Mouse (Mus musculus): ENCODE results near the gene Galnt6.

The Galnt6 gene

DNA sequence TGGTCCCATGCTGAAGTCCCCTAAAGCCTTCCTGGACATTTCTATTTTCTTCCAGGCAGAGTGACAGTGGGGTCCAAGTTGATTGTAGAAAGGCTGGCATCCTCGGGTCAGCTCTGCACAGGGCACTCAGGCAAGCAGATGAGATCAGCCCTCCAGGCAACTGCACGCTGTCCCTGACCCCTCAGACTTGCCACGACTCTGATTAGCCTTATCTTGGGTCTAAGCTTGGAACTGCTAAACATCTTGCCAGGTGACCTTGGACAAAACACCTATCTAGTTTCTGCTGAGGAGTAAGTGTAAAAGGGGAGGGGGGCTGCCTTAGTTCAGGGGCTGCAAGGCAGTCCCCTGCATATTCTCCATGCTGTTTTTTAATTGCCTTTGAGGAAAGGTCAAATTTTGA is 37.2 kb downstream of the Galnt6 start:
- peaks cover 8% of the 10 kb centered on the region for H3K4me1 ChIP-seq (replicated peaks; ENCODE audit: low read depth, low read length)
- TF ChIP-seq POU5F1 (IDR thresholded peaks at IDR 0.05; ENCODE audit: borderline replicate concordance, low read length) = no peak
- no peak for TF ChIP-seq CTCF (conservative IDR thresholded peaks at IDR 0.05; ENCODE audit: low read length)
- no peak for TF ChIP-seq NANOG (IDR thresholded peaks at IDR 0.05; ENCODE audit: borderline replicate concordance, low read length)
- peaks cover 22% of the 10 kb centered on the region for H3K27me3 ChIP-seq (ENCODE audit: insufficient read depth, low read length)

DNA sequence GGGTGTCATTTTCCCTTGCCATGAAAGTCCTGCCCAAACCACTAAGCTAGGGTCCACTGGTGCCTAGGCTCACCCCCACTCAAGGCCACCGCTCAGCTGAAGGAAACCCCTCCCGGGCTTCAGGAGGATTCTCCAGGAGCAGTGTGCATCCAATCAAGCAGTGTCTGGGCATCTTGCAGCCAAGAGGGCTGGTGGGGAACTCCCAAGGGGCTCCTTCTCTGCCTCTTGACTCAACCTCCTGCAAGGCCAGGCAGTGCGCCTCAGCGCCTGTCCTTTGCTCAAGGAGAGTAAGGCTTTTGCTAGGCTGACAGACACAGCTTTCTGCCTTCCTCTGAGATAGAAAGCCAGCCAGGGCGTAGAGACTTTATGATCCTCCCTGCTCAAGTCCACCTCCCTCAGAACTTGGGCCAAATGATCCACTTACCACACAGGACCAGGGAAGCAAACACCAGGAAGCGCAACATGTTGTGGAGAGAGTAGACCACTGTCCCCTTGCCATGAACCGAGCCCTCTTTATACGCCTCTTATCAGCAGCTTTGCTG is 41.7 kb downstream of the Galnt6 start, which contains the start of gene Cela1:
Cela1 (minus strand) TSS at position 492 of the 542 bp plus-strand sequence.
- Histone ChIP-seq H3K27me3 (ENCODE audit: insufficient read depth, low read length) (peaks cover 38% of the 10 kb centered on the region), H3K36me3 (ENCODE audit: insufficient read depth, low read length) (no peaks in the 10 kb centered on the region), H3K9me3 (ENCODE audit: low read length) (peaks cover 4% of the 10 kb centered on the region; the same call in 1 of the 2 replicates), H3K4me3 (replicated peaks; ENCODE audit: low read length) (no peak within 1 kb of the TSS), H3K4me1 (replicated peaks; ENCODE audit: low read depth, low read length) (peaks cover 27% of the 10 kb centered on the region)
- TF ChIP-seq NANOG (IDR thresholded peaks at IDR 0.05; ENCODE audit: borderline replicate concordance, low read length) (no peak), POU5F1 (IDR thresholded peaks at IDR 0.05; ENCODE audit: borderline replicate concordance, low read length) (no peak), CTCF (conservative IDR thresholded peaks at IDR 0.05; ENCODE audit: low read length) (no peak)

More for the DNA sequence above, 37.2 kb downstream of the Galnt6 start:
- H3K4me3 ChIP-seq (replicated peaks; ENCODE audit: low read length) = no peak overlapping the region
- peaks cover 4% of the 10 kb centered on the region; the same call in 1 of the 2 replicates for H3K9me3 ChIP-seq (ENCODE audit: low read length)
- peaks cover 26% of the 10 kb centered on the region for H3K36me3 ChIP-seq (ENCODE audit: insufficient read depth, low read length)

DNA sequence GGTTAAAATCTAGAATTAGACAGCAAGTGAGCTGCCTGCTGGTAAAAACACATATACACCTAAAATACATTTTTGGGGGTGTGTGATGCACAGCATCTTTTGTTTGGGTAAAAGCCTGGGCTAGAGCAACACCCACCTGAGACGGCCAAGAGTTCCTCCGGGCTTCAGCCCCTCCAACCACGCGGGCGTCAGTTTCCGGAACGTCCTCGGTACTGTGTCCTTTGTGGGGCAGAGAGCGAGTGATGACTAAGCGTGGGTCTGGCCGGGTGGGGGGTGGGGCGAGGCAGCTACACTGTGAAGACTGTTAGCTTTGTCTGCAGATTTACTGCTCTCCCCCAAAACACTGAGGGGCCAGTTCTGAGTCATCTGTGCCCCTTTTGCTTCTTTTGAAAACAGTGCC is 42.2 kb downstream of the Galnt6 start:
- Histone ChIP-seq H3K4me3 (replicated peaks; ENCODE audit: low read length) (no peak overlapping the region), H3K9me3 (ENCODE audit: low read length) (peaks cover 4% of the 10 kb centered on the region; the same call in 1 of the 2 replicates), H3K36me3 (ENCODE audit: insufficient read depth, low read length) (no peaks in the 10 kb centered on the region), H3K27me3 (ENCODE audit: insufficient read depth, low read length) (peaks cover 38% of the 10 kb centered on the region), H3K4me1 (replicated peaks; ENCODE audit: low read depth, low read length) (peaks cover 30% of the 10 kb centered on the region)
- no peak for TF ChIP-seq POU5F1 (IDR thresholded peaks at IDR 0.05; ENCODE audit: borderline replicate concordance, low read length)
- no peak for TF ChIP-seq CTCF (conservative IDR thresholded peaks at IDR 0.05; ENCODE audit: low read length)
- TF ChIP-seq NANOG (IDR thresholded peaks at IDR 0.05; ENCODE audit: borderline replicate concordance, low read length) = no peak

DNA sequence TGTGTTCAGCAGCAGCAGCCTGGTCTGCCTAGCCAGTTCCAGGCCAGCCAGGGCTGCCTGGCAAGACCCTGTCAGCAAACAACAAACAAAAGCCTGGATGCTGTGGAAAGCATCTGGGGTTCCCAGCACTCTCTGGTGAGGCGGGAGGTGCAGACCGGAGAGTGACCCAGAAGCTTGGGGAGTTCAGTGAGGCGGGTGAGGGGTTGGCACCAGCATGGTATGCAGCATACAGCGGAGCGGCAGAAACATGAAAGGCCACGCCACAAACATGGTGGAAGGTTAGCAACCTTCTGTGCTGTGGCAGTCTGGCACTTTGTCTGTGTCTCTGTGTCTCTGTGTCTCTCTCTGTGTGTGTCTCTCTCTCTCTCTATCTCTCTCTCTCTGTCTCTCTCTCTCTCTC is 42.7 kb downstream of the Galnt6 start:
- Histone ChIP-seq H3K4me3 (replicated peaks; ENCODE audit: low read length) (no peak overlapping the region), H3K9me3 (ENCODE audit: low read length) (peaks cover 4% of the 10 kb centered on the region; the same call in 1 of the 2 replicates), H3K27me3 (ENCODE audit: insufficient read depth, low read length) (peaks cover 38% of the 10 kb centered on the region), H3K36me3 (ENCODE audit: insufficient read depth, low read length) (no peaks in the 10 kb centered on the region), H3K4me1 (replicated peaks; ENCODE audit: low read depth, low read length) (peaks cover 30% of the 10 kb centered on the region)
- TF ChIP-seq POU5F1 (IDR thresholded peaks at IDR 0.05; ENCODE audit: borderline replicate concordance, low read length) (no peak), CTCF (conservative IDR thresholded peaks at IDR 0.05; ENCODE audit: low read length) (no peak), NANOG (IDR thresholded peaks at IDR 0.05; ENCODE audit: borderline replicate concordance, low read length) (no peak)

DNA sequence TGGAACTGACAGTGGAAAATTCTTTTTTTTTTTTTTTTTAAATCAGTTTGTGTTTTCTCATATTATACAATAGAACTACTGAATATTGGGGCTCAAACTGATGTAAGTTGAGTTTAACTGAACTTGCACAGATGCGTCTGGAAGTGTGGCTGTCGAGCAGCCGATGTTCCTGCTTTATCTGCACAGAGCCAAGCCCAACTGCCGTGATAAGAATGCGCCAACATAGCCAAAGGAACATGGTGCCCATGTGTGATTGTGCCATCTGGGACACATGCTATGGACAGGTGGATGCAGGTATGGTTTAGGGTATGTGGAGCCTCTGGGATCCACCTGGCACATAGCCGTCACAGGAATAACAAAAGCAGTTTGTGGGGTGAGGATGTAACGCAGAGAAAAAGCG is 43.3 kb downstream of the Galnt6 start:
- H3K27me3 ChIP-seq (ENCODE audit: insufficient read depth, low read length) = peaks cover 38% of the 10 kb centered on the region
- TF ChIP-seq NANOG (IDR thresholded peaks at IDR 0.05; ENCODE audit: borderline replicate concordance, low read length) = no peak
- no peak for TF ChIP-seq POU5F1 (IDR thresholded peaks at IDR 0.05; ENCODE audit: borderline replicate concordance, low read length)
- no peak for TF ChIP-seq CTCF (conservative IDR thresholded peaks at IDR 0.05; ENCODE audit: low read length)
- H3K4me3 ChIP-seq (replicated peaks; ENCODE audit: low read length) = no peak overlapping the region
- peaks cover 4% of the 10 kb centered on the region; the same call in 1 of the 2 replicates for H3K9me3 ChIP-seq (ENCODE audit: low read length)
- H3K4me1 ChIP-seq (replicated peaks; ENCODE audit: low read depth, low read length) = peaks cover 35% of the 10 kb centered on the region
- H3K36me3 ChIP-seq (ENCODE audit: insufficient read depth, low read length) = no peaks in the 10 kb centered on the region

DNA sequence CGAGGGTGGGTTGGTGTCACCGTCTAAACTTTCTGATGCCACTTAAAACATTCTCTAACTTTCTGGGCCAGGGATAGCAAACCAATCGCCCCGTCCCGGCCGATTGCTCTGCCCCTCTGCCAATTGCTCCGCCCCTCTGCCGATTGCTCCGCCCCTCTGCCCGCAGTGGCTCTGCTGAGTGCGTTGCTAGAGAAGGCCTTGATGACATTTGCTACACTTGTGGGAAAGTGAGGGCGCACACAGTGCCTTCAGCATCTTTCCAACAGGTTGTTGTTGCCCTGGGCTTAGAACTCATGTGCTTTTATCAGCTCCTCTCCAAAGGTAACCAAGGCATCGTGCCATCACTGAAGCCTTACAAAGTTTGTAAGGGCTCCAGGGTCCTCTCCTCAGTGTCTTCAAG is 43.9 kb downstream of the Galnt6 start:
- peaks cover 2% of the 10 kb centered on the region; the same call in 1 of the 2 replicates for H3K9me3 ChIP-seq (ENCODE audit: low read length)
- H3K4me3 ChIP-seq (replicated peaks; ENCODE audit: low read length) = peak overlapping the region; percentile 65
- peaks cover 38% of the 10 kb centered on the region for H3K27me3 ChIP-seq (ENCODE audit: insufficient read depth, low read length)
- H3K4me1 ChIP-seq (replicated peaks; ENCODE audit: low read depth, low read length) = peaks cover 41% of the 10 kb centered on the region
- no peaks in the 10 kb centered on the region for H3K36me3 ChIP-seq (ENCODE audit: insufficient read depth, low read length)
- TF ChIP-seq POU5F1 (IDR thresholded peaks at IDR 0.05; ENCODE audit: borderline replicate concordance, low read length) (no peak), NANOG (IDR thresholded peaks at IDR 0.05; ENCODE audit: borderline replicate concordance, low read length) (no peak), CTCF (conservative IDR thresholded peaks at IDR 0.05; ENCODE audit: low read length) (no peak)

DNA sequence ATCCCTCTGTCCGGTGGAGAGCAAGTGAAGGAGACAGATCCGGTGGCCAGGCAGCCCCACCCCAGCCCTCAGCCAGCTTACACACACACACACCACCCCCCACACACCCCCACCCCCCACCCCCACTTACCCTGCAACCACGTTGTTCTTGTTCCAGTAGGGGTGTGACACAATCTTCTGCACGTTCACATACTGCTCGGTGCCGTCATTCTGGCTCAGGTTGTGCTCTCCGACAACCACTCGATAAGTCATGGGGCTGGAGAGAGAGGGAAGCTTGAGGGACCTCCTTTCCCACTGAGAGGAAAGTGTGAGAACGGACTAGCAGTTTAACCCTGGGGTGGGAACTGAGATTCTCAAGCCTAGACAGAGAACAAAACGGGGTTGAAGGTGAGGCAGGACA is 44.7 kb downstream of the Galnt6 start:
- Histone ChIP-seq H3K9me3 (ENCODE audit: low read length) (no peaks in the 10 kb centered on the region), H3K4me3 (replicated peaks; ENCODE audit: low read length) (peak overlapping the region; percentile 65), H3K4me1 (replicated peaks; ENCODE audit: low read depth, low read length) (peaks cover 47% of the 10 kb centered on the region), H3K36me3 (ENCODE audit: insufficient read depth, low read length) (no peaks in the 10 kb centered on the region), H3K27me3 (ENCODE audit: insufficient read depth, low read length) (peaks cover 36% of the 10 kb centered on the region)
- TF ChIP-seq POU5F1 (IDR thresholded peaks at IDR 0.05; ENCODE audit: borderline replicate concordance, low read length) (no peak), CTCF (conservative IDR thresholded peaks at IDR 0.05; ENCODE audit: low read length) (no peak), NANOG (IDR thresholded peaks at IDR 0.05; ENCODE audit: borderline replicate concordance, low read length) (no peak)

DNA sequence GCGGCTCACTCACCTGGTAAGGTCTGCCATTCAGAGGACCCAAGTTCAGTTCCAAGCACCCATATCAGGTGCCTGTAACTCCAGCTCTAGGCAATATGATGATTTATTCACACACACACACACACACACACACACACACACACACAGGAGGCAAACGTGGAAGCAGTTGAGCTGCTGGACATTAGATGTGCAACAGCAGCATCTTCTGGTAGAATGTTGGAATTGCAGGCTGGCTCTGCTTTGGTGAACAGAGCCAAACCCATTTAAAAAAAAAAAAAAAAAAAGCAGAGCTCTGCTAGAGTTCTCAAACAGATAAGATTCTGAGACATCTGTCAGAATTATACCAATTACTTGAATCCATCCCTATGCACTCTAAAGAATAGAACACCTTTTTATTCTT is 46.1 kb downstream of the Galnt6 start:
- Histone ChIP-seq H3K27me3 (ENCODE audit: insufficient read depth, low read length) (peaks cover 31% of the 10 kb centered on the region), H3K4me3 (replicated peaks; ENCODE audit: low read length) (no peak overlapping the region), H3K36me3 (ENCODE audit: insufficient read depth, low read length) (no peaks in the 10 kb centered on the region), H3K9me3 (ENCODE audit: low read length) (no peaks in the 10 kb centered on the region), H3K4me1 (replicated peaks; ENCODE audit: low read depth, low read length) (peaks cover 59% of the 10 kb centered on the region)
- TF ChIP-seq CTCF (conservative IDR thresholded peaks at IDR 0.05; ENCODE audit: low read length) = peak; percentile 99
- no peak for TF ChIP-seq POU5F1 (IDR thresholded peaks at IDR 0.05; ENCODE audit: borderline replicate concordance, low read length)

DNA sequence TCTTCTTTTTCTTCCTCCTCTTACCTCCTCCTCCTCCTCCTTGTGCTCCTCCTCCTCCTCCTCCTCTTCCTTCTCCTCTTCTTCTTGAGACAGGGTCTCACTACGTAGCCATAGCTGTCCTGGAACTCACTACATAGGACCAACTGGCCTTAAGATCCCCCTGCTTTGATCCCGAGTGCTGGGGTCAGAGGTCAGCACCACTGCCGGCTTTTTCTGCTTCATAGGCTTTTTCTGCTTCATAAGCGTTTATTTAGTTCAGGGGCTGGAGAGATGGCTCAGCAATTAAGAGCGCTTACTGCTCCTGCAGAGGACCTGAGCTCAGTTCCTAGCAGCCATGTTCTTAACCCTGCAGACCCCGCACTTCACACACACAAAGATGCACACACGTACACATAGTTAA is 47.4 kb downstream of the Galnt6 start:
- H3K36me3 ChIP-seq (ENCODE audit: insufficient read depth, low read length) = no peaks in the 10 kb centered on the region
- H3K9me3 ChIP-seq (ENCODE audit: low read length) = no peaks in the 10 kb centered on the region
- peaks cover 26% of the 10 kb centered on the region for H3K27me3 ChIP-seq (ENCODE audit: insufficient read depth, low read length)
- H3K4me3 ChIP-seq (replicated peaks; ENCODE audit: low read length) = no peak overlapping the region
- peaks cover 49% of the 10 kb centered on the region for H3K4me1 ChIP-seq (replicated peaks; ENCODE audit: low read depth, low read length)
- TF ChIP-seq NANOG (IDR thresholded peaks at IDR 0.05; ENCODE audit: borderline replicate concordance, low read length) (no peak), POU5F1 (IDR thresholded peaks at IDR 0.05; ENCODE audit: borderline replicate concordance, low read length) (no peak), CTCF (conservative IDR thresholded peaks at IDR 0.05; ENCODE audit: low read length) (no peak)
